Mouse (Mus musculus) ES-Bruce4 (cell line): Measurements from ENCODE around the gene Ltf. TPM values are rescaled to one million over a fixed set of nuclear protein-coding genes. Genes with fewer than 3 reads are reported as not detected.

Experiments used
- H3K27ac ChIP-seq: 2 replicates; pipeline ENCODE4 v1.5.1; 2012; ENCODE audit warnings: low read length, inconsistent platforms; ENCODE audit not compliant: insufficient read depth
- H3K27me3 ChIP-seq: 2 replicates; pipeline ENCODE4 v1.6.1; 2012; ENCODE audit warnings: mild to moderate bottlenecking, low read length, inconsistent platforms; ENCODE audit not compliant: control insufficient read depth, poor library complexity, insufficient read depth, severe bottlenecking
- H3K36me3 ChIP-seq: 2 replicates; pipeline ENCODE4 v1.6.1; 2012; ENCODE audit warnings: inconsistent platforms, mild to moderate bottlenecking, low read length, moderate library complexity; ENCODE audit not compliant: control insufficient read depth, poor library complexity, insufficient read depth, severe bottlenecking
- H3K4me1 ChIP-seq: one replicate; pipeline ENCODE4 v1.8.1; 2011; ENCODE audit warnings: low read length; ENCODE audit not compliant: control insufficient read depth, insufficient read depth
- H3K4me3 ChIP-seq: 2 replicates; pipeline ENCODE4 v1.5.1; 2011; ENCODE audit warnings: low read depth, mild to moderate bottlenecking, low read length
- H3K9ac ChIP-seq: 2 replicates; pipeline ENCODE4 v1.6.1; 2012; ENCODE audit warnings: low read depth, mild to moderate bottlenecking, inconsistent platforms; ENCODE audit not compliant: poor library complexity, severe bottlenecking
- H3K9me3 ChIP-seq: replicated peaks from 2 replicates; pipeline ENCODE4 v1.6.1; 2012; ENCODE audit warnings: mild to moderate bottlenecking, low read length, inconsistent platforms; ENCODE audit not compliant: control insufficient read depth, poor library complexity, insufficient read depth, severe bottlenecking
- CTCF ChIP-seq: IDR thresholded peaks from one replicate; pipeline ENCODE4 v1.8.1; 2011; ENCODE audit warnings: low read depth, low read length
- EP300 ChIP-seq: IDR thresholded peaks from 2 replicates; pipeline ENCODE4 v1.6.1; 2011; ENCODE audit warnings: low read depth, low read length; ENCODE audit not compliant: insufficient read depth
- POLR2A ChIP-seq: IDR thresholded peaks from one replicate; pipeline ENCODE4 v1.8.1; 2011; ENCODE audit warnings: low read length; ENCODE audit not compliant: insufficient read depth
- polyA plus RNA-seq: library from polyadenylated mRNA; stranded (reverse); fragments of >200 nt; gene quantifications from 2 replicates; pipeline ENCODE4 v1.2.4, GENCODE M21; 2011; ENCODE audit warnings: low read depth; ENCODE audit not compliant: missing spikeins, insufficient read depth, insufficient read length

Gene Ltf
- polyA plus RNA-seq: not detected in 2 replicates

DNA sequence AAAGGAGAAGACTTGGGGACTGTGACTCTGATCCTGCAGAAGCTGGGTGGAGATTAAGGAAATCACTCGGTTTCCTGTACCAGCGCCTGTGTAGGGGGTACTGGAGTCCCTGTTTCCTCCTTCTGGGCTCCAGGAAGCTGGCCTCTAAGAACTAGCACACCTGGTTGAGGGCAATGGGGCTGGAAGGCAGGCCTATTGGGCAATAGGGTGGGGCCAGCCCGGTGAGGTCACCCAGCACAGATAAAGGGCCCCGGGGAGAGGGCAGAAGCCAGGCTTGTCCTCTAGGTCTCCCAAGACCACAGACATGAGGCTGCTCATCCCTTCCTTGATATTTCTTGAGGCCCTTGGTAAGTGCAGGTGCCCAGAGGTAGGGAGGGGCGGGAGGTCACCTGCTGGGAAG, at the start of gene Ltf:
TSS of gene Ltf (plus strand) at position 250 of the 400 bp plus-strand sequence.
- no peak within 1 kb of the TSS for H3K27ac ChIP-seq
- H3K9me3 ChIP-seq: no peaks in the 10 kb centered on the region
- H3K27me3 ChIP-seq: no peaks in the 10 kb centered on the region
- no peaks in the 10 kb centered on the region for H3K36me3 ChIP-seq
- no peak within 1 kb of the TSS for H3K4me3 ChIP-seq
- no peak for TF ChIP-seq POLR2A
- TF ChIP-seq EP300: no peak
- TF ChIP-seq CTCF: no peak
- H3K4me1 ChIP-seq: no peaks in the 10 kb centered on the region
- H3K9ac ChIP-seq: no peak within 1 kb of the TSS

DNA sequence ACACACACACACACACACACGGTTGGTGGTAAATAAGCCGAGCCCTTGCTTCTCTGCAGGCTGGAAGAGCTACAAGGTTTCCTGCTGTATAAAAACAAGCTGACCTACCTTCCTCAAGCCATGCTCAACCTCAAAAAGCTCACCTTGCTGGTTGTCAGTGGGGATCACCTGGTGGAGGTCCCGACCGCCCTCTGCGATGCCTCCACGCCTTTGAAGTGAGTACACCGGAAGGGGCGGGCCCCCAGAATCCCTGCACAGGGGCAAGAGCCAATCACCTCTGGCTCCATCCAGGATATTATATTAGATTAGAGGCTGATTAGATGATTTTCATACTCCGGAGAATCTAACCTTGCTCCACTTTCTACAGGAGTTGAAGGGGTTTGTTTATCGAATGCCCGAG, 39.7 kb upstream of the Ltf start:
- TF ChIP-seq POLR2A: no peak
- no peak for TF ChIP-seq CTCF
- no peak for TF ChIP-seq EP300
- H3K36me3 ChIP-seq: peaks cover 7% of the 10 kb centered on the region
- H3K9ac ChIP-seq: no peak overlapping the region

DNA sequence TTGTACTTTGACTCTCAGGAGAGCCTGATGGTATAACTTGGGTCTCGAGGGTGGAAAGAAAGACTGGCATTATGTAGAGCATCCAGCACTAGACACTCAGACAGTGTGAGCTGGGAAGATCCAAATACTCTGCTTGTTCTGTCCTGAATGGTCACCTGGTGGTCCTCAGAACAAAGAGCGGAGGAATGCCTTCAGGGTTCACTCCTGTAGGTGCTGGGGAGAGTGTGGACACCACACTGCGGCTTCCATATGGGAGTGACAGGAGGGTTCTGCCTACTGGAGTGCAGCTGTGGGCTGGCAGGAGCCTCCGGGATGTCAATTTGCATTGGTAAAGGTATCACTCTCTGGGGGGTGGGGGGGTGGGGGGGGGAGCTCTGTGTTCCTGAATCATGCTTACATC, 36.7 kb upstream of the Ltf start:
- Histone ChIP-seq H3K4me1 (no peaks in the 10 kb centered on the region), H3K9me3 (no peaks in the 10 kb centered on the region), H3K9ac (no peak overlapping the region), H3K27me3 (no peaks in the 10 kb centered on the region), H3K4me3 (no peak overlapping the region), H3K27ac (no peak overlapping the region), H3K36me3 (no peaks in the 10 kb centered on the region)
- no peak for TF ChIP-seq CTCF
- TF ChIP-seq POLR2A: no peak
- 0 out of 2 replicates have a peak, but pooled peaks have one; percentile 48 for TF ChIP-seq EP300

More for the DNA sequence above, 39.7 kb upstream of the Ltf start:
- H3K4me1 ChIP-seq: no peaks in the 10 kb centered on the region
- no peak overlapping the region for H3K4me3 ChIP-seq
- H3K27ac ChIP-seq: no peak overlapping the region
- H3K9me3 ChIP-seq: peaks cover 13% of the 10 kb centered on the region
- no peaks in the 10 kb centered on the region for H3K27me3 ChIP-seq

DNA sequence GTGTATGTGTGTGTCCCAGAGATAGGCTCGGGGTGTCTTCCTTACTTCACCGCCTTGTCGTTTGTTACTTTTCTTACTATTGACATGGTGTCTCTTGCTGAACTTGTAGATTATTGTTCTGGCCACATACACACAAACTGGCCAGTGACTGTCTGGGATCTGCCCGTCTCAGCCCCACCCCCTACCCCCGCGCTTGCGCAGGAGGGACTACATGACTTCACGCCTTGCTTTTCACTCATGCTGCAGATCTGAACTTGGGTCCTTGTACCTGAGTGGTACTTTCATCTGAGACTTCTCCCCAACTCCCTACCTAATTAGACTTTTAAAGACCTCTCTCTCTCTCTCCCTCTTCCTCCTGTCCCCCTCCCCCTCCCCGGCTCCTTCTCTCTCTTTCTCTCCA, 35.0 kb upstream of the Ltf start:
- H3K9ac ChIP-seq: no peak overlapping the region
- no peak for TF ChIP-seq CTCF
- TF ChIP-seq POLR2A: no peak
- TF ChIP-seq EP300: no peak
- H3K4me1 ChIP-seq: no peaks in the 10 kb centered on the region

DNA sequence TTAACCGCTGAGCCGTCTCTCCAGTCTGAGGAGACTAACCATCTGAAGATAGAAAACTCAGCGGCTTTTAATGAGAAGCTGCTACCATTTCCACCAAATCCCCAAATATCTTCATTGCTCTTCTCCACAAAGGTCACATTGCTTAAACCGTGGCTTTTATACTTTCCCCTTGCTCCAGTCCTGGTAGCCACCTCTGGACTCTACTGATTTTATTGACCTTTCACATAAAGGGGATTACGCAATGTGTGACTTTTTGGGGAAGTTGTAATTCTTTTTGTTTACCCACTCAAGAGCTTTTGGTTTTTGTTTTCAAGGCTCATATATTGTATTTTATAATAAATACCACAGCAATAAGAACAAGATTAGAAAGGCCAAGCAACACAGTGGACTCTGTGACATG, 33.5 kb upstream of the Ltf start:
- no peaks in the 10 kb centered on the region for H3K4me1 ChIP-seq
- no peak overlapping the region for H3K4me3 ChIP-seq
- no peaks in the 10 kb centered on the region for H3K27me3 ChIP-seq
- H3K9me3 ChIP-seq: no peaks in the 10 kb centered on the region
- H3K27ac ChIP-seq: no peak overlapping the region
- H3K9ac ChIP-seq: no peak overlapping the region
- H3K36me3 ChIP-seq: no peaks in the 10 kb centered on the region
- no peak for TF ChIP-seq POLR2A
- no peak for TF ChIP-seq EP300
- no peak for TF ChIP-seq CTCF

More for the DNA sequence above, 35.0 kb upstream of the Ltf start:
- no peaks in the 10 kb centered on the region for H3K36me3 ChIP-seq
- no peak overlapping the region for H3K4me3 ChIP-seq
- no peak overlapping the region for H3K27ac ChIP-seq
- H3K27me3 ChIP-seq: no peaks in the 10 kb centered on the region
- no peaks in the 10 kb centered on the region for H3K9me3 ChIP-seq

DNA sequence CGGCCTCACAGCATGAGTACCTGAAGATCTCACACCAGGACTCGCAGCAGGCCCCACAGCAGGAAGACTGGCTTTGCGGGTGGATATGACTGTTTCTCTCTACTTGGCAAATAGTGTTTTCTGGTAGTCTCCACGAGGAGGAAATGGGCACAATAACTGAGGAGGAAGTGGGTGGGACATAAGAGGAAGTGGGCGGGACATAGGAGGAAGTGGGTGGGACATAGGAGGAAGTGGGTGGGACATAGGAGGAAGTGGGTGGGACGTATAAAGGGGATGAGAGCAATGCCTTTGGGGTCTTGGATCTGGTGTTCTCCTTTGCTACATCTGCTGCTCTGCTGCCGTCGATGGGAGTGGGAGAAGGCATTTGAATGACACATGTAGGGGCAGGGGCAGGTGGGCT, 33.1 kb upstream of the Ltf start:
- Histone ChIP-seq H3K27me3 (no peaks in the 10 kb centered on the region), H3K36me3 (no peaks in the 10 kb centered on the region), H3K4me1 (no peaks in the 10 kb centered on the region), H3K27ac (no peak overlapping the region), H3K9ac (no peak overlapping the region), H3K9me3 (no peaks in the 10 kb centered on the region), H3K4me3 (no peak overlapping the region)
- TF ChIP-seq POLR2A (no peak), CTCF (no peak), EP300 (no peak)
